Mouse (Mus musculus): ENCODE measurements at regions not wholly inside any gene's neighbourhood (a gene's known extent, or its start where the extent isn't known, plus 50 kb on each side); places are given as distances from the start of the nearest gene placed in this dataset.

- WGBS: 85% methylated on average over 5 of the region's 5 CpGs
- H3K9ac ChIP-seq (ENCODE audit: low read depth, low read length): no peak overlapping the region
- DNase-seq (ENCODE audit: low spot score) (no peak), ATAC-seq (replicated peaks; ENCODE audit: low FRiP score, low read depth) (no peak)
- no peak overlapping the region for H3K4me3 ChIP-seq (replicated peaks; ENCODE audit: low read depth, low read length)
- no peaks in the 10 kb centered on the region for H3K9me3 ChIP-seq (replicated peaks; ENCODE audit: low read length)
- H3K4me2 ChIP-seq (ENCODE audit: low read length): no peak overlapping the region
- no peaks in the 10 kb centered on the region for H3K36me3 ChIP-seq (ENCODE audit: insufficient read depth, low read length)
- no peaks in the 10 kb centered on the region for H3K27me3 ChIP-seq (ENCODE audit: insufficient read depth, low read length)
- H3K4me1 ChIP-seq (replicated peaks; ENCODE audit: insufficient read depth, low read length): no peaks in the 10 kb centered on the region
- no peak for TF ChIP-seq CTCF (IDR thresholded peaks at IDR 0.05; ENCODE audit: low read depth)
- no peak overlapping the region for H3K27ac ChIP-seq
Measured at GRCm38 (mm10) chr13:37240048-37240447, 105.0 kb upstream of the Ly86 start.

- Histone ChIP-seq H3K9ac (ENCODE audit: low read depth, low read length) (no peak overlapping the region), H3K4me2 (ENCODE audit: low read length) (no peak overlapping the region), H3K36me3 (ENCODE audit: insufficient read depth, low read length) (no peaks in the 10 kb centered on the region), H3K4me3 (replicated peaks; ENCODE audit: low read depth, low read length) (no peak overlapping the region), H3K27me3 (ENCODE audit: insufficient read depth, low read length) (no peaks in the 10 kb centered on the region), H3K27ac (no peak overlapping the region), H3K4me1 (replicated peaks; ENCODE audit: insufficient read depth, low read length) (no peaks in the 10 kb centered on the region), H3K9me3 (replicated peaks; ENCODE audit: low read length) (no peaks in the 10 kb centered on the region)
- TF ChIP-seq CTCF (IDR thresholded peaks at IDR 0.05; ENCODE audit: low read depth): no peak
- ATAC-seq (replicated peaks; ENCODE audit: low FRiP score, low read depth) (no peak), DNase-seq (ENCODE audit: low spot score) (no peak)
- WGBS: 82% methylated on average over 3 of the region's 3 CpGs
Measured at GRCm38 (mm10) chr13:37237285-37237684, 107.7 kb upstream of the Ly86 start.

- Histone ChIP-seq H3K4me2 (ENCODE audit: low read length) (no peak overlapping the region), H3K9ac (ENCODE audit: low read depth, low read length) (no peak overlapping the region), H3K9me3 (replicated peaks; ENCODE audit: low read length) (no peaks in the 10 kb centered on the region), H3K27me3 (ENCODE audit: insufficient read depth, low read length) (no peaks in the 10 kb centered on the region), H3K4me3 (replicated peaks; ENCODE audit: low read depth, low read length) (no peak overlapping the region), H3K4me1 (replicated peaks; ENCODE audit: insufficient read depth, low read length) (no peaks in the 10 kb centered on the region), H3K36me3 (ENCODE audit: insufficient read depth, low read length) (no peaks in the 10 kb centered on the region), H3K27ac (no peak overlapping the region)
- no peak for ATAC-seq (replicated peaks; ENCODE audit: low FRiP score, low read depth)
- 93% methylated on average over 1 of the region's 1 CpGs for WGBS
- no peak for DNase-seq (ENCODE audit: low spot score)
- TF ChIP-seq CTCF (IDR thresholded peaks at IDR 0.05; ENCODE audit: low read depth): no peak
Measured at GRCm38 (mm10) chr13:37225834-37226233, 119.2 kb upstream of the Ly86 start.

- WGBS: 69% methylated on average over 3 of the region's 3 CpGs
- Histone ChIP-seq H3K27me3 (ENCODE audit: insufficient read depth, low read length) (no peaks in the 10 kb centered on the region), H3K4me2 (ENCODE audit: low read length) (no peak overlapping the region), H3K4me1 (replicated peaks; ENCODE audit: insufficient read depth, low read length) (no peaks in the 10 kb centered on the region), H3K4me3 (replicated peaks; ENCODE audit: low read depth, low read length) (no peak overlapping the region), H3K36me3 (ENCODE audit: insufficient read depth, low read length) (no peaks in the 10 kb centered on the region), H3K9me3 (replicated peaks; ENCODE audit: low read length) (no peaks in the 10 kb centered on the region), H3K27ac (no peak overlapping the region), H3K9ac (ENCODE audit: low read depth, low read length) (no peak overlapping the region)
- no peak for ATAC-seq (replicated peaks; ENCODE audit: low FRiP score, low read depth)
- no peak for DNase-seq (ENCODE audit: low spot score)
- no peak for TF ChIP-seq CTCF (IDR thresholded peaks at IDR 0.05; ENCODE audit: low read depth)
Measured at GRCm38 (mm10) chr13:37220436-37220835, 124.6 kb upstream of the Ly86 start.

- no peak overlapping the region for H3K4me3 ChIP-seq (replicated peaks; ENCODE audit: low read depth, low read length)
- H3K9ac ChIP-seq (ENCODE audit: low read depth, low read length): no peak overlapping the region
- H3K4me2 ChIP-seq (ENCODE audit: low read length): no peak overlapping the region
- H3K36me3 ChIP-seq (ENCODE audit: insufficient read depth, low read length): no peaks in the 10 kb centered on the region
- WGBS: 68% methylated on average over 4 of the region's 4 CpGs
- no peak for DNase-seq (ENCODE audit: low spot score)
- TF ChIP-seq CTCF (IDR thresholded peaks at IDR 0.05; ENCODE audit: low read depth): no peak
- H3K27me3 ChIP-seq (ENCODE audit: insufficient read depth, low read length): no peaks in the 10 kb centered on the region
- H3K9me3 ChIP-seq (replicated peaks; ENCODE audit: low read length): no peaks in the 10 kb centered on the region
- ATAC-seq (replicated peaks; ENCODE audit: low FRiP score, low read depth): no peak
- H3K4me1 ChIP-seq (replicated peaks; ENCODE audit: insufficient read depth, low read length): no peaks in the 10 kb centered on the region
- no peak overlapping the region for H3K27ac ChIP-seq
Measured at GRCm38 (mm10) chr13:37218596-37218995, 126.4 kb upstream of the Ly86 start.

GRCm38 (mm10) chr13:37214590-37215282 is 130.3 kb upstream of the Ly86 start:
- H3K4me1 ChIP-seq (replicated peaks; ENCODE audit: insufficient read depth, low read length): no peaks in the 10 kb centered on the region
- no peak overlapping the region for H3K4me3 ChIP-seq (replicated peaks; ENCODE audit: low read depth, low read length)
- 30% methylated on average over 8 of the region's 8 CpGs for WGBS
- no peak for TF ChIP-seq CTCF (IDR thresholded peaks at IDR 0.05; ENCODE audit: low read depth)
- ATAC-seq (replicated peaks; ENCODE audit: low FRiP score, low read depth) (no peak; the same call in 1 of the 2 replicates), DNase-seq (ENCODE audit: low spot score) (peak; percentile 37)
- H3K27me3 ChIP-seq (ENCODE audit: insufficient read depth, low read length): no peaks in the 10 kb centered on the region
- H3K9ac ChIP-seq (ENCODE audit: low read depth, low read length): no peak overlapping the region
- no peaks in the 10 kb centered on the region for H3K9me3 ChIP-seq (replicated peaks; ENCODE audit: low read length)
- H3K27ac ChIP-seq: no peak overlapping the region
- no peak overlapping the region for H3K4me2 ChIP-seq (ENCODE audit: low read length)
- H3K36me3 ChIP-seq (ENCODE audit: insufficient read depth, low read length): no peaks in the 10 kb centered on the region

- H3K27ac ChIP-seq: no peak overlapping the region
- H3K4me1 ChIP-seq (replicated peaks; ENCODE audit: insufficient read depth, low read length): no peaks in the 10 kb centered on the region
- no peak overlapping the region for H3K4me3 ChIP-seq (replicated peaks; ENCODE audit: low read depth, low read length)
- ATAC-seq (replicated peaks; ENCODE audit: low FRiP score, low read depth) (no peak), DNase-seq (ENCODE audit: low spot score) (no peak)
- no peak for TF ChIP-seq CTCF (IDR thresholded peaks at IDR 0.05; ENCODE audit: low read depth)
- H3K36me3 ChIP-seq (ENCODE audit: insufficient read depth, low read length): no peaks in the 10 kb centered on the region
- H3K4me2 ChIP-seq (ENCODE audit: low read length): no peak overlapping the region
- no peaks in the 10 kb centered on the region for H3K9me3 ChIP-seq (replicated peaks; ENCODE audit: low read length)
- no peaks in the 10 kb centered on the region for H3K27me3 ChIP-seq (ENCODE audit: insufficient read depth, low read length)
- H3K9ac ChIP-seq (ENCODE audit: low read depth, low read length): no peak overlapping the region
- WGBS: 80% methylated on average over 2 of the region's 2 CpGs
Measured at GRCm38 (mm10) chr13:37197136-37197535, 147.1 kb upstream of the F13a1 start.

Measured in kidney, postnatal 0 days (tissue).